Mouse (Mus musculus) heart, adult 2 months (tissue): Measurements from ENCODE around the gene Vps33a.

Experiments
- CTCF ChIP-seq: fragments of 200-600 bp; IDR thresholded peaks from 2 replicates; pipeline ENCODE4 v1.8.1; 2022; ENCODE audit warnings: antibody characterized with exemption, mild to moderate bottlenecking, moderate library complexity
- EP300 ChIP-seq: fragments of 200-500 bp; IDR thresholded peaks from 2 replicates; pipeline ENCODE4 v1.6.1; 2011; ENCODE audit warnings: low read depth, low read length, control low read depth; ENCODE audit not compliant: insufficient read depth
- POLR2A ChIP-seq: fragments of 200-500 bp; IDR thresholded peaks from 2 replicates; pipeline ENCODE4 v1.6.1; 2011; ENCODE audit warnings: mild to moderate bottlenecking, low read depth, low read length, control low read depth; ENCODE audit not compliant: insufficient read depth

GRCm38 (mm10) chr5:123559588-123559987, 13.2 kb downstream of the Vps33a start:
- TF ChIP-seq POLR2A, result no peak
- TF ChIP-seq EP300, result no peak
- no peak for TF ChIP-seq CTCF
